In genomic region chr11:119078691-119079444, GRCm38 (mm10) we compare ENCODE assay signal across 7 mouse cellular contexts. TPM values are rescaled to one million over a fixed set of nuclear protein-coding genes. Genes with fewer than 3 reads are reported as not detected.
DNase-seq lines count a peak whose midpoint lies in the region; ATAC-seq and TF ChIP-seq lines count a peak whose summit lies in the region.

No protein-coding gene starts in this region.

- peaks cover 32% of the 10 kb centered on the region for H3K4me1 ChIP-seq in forebrain, postnatal 0 days (ENCODE audit: insufficient read depth)
- peaks cover 38% of the 10 kb centered on the region for H3K4me1 ChIP-seq in liver, embryonic 12.5 days
- peaks cover 32% of the 10 kb centered on the region for H3K4me1 ChIP-seq in neural tube, embryonic 11.5 days (ENCODE audit: control insufficient read depth, insufficient read depth, low read length)

- no peaks in the 10 kb centered on the region for H3K9me3 ChIP-seq in forebrain, postnatal 0 days (ENCODE audit: low read length)
- H3K9me3 ChIP-seq in liver, embryonic 12.5 days (replicated peaks), result no peaks in the 10 kb centered on the region
- no peaks in the 10 kb centered on the region for H3K9me3 ChIP-seq in neural tube, embryonic 11.5 days (ENCODE audit: control insufficient read depth, low read length)

- peak overlapping the region; percentile 68 for H3K27ac ChIP-seq in forebrain, postnatal 0 days (ENCODE audit: low read depth, low read length)
- peak overlapping the region; percentile 43; the same call in 1 of the 2 replicates for H3K27ac ChIP-seq in liver, embryonic 12.5 days
- no peak overlapping the region for H3K27ac ChIP-seq in neural tube, embryonic 11.5 days (ENCODE audit: low read depth, low read length)

- H3K36me3 ChIP-seq in forebrain, postnatal 0 days (ENCODE audit: insufficient read depth), result peaks cover 24% of the 10 kb centered on the region
- H3K36me3 ChIP-seq in liver, embryonic 12.5 days, result peaks cover 19% of the 10 kb centered on the region
- 0 out of 2 replicates have a peak, but pooled peaks cover 2% of the 10 kb centered on the region for H3K36me3 ChIP-seq in neural tube, embryonic 11.5 days (ENCODE audit: control insufficient read depth, insufficient read depth, low read length)

- ATAC-seq in forebrain, postnatal 0 days, result peak; percentile 86
- ATAC-seq in liver, embryonic 12.5 days, result no peak
- no peak for ATAC-seq in neural tube, embryonic 11.5 days (ENCODE audit: insufficient read depth, low FRiP score, low TSS enrichment)

- H3K27me3 ChIP-seq in forebrain, postnatal 0 days (ENCODE audit: insufficient read depth, low read length), result no peaks in the 10 kb centered on the region
- peaks cover 84% of the 10 kb centered on the region for H3K27me3 ChIP-seq in liver, embryonic 12.5 days (replicated peaks)
- H3K27me3 ChIP-seq in neural tube, embryonic 11.5 days (ENCODE audit: control insufficient read depth, insufficient read depth, low read length), result peaks cover 54% of the 10 kb centered on the region

- peak; percentile 75 to 91 for DNase-seq in adrenal gland, adult (ENCODE audit: inconsistent age in 2 of 2, low spot score in 1 of 2)
- peak; percentile 41 to 44 for DNase-seq in cerebellum, adult 18-20 months
- DNase-seq in forebrain, postnatal 0 days, result peak; percentile 75
- peak; percentile 78 for DNase-seq in kidney, adult 18-20 months
- DNase-seq in neural tube, embryonic 11.5 days (ENCODE audit: low spot score), result peak; percentile 58
- no peak for DNase-seq in T-cell, adult 2 months (ENCODE audit: low spot score)

- peak overlapping the region; percentile 11; the same call in 1 of the 2 replicates for H3K9ac ChIP-seq in forebrain, postnatal 0 days
- no peak overlapping the region for H3K9ac ChIP-seq in liver, embryonic 12.5 days
- peak overlapping the region; percentile 23; the same call in 1 of the 2 replicates for H3K9ac ChIP-seq in neural tube, embryonic 11.5 days (ENCODE audit: low read length)

- H3K4me3 ChIP-seq in forebrain, postnatal 0 days (ENCODE audit: low read depth, low read length), result no peak overlapping the region
- no peak overlapping the region for H3K4me3 ChIP-seq in liver, embryonic 12.5 days
- 0 out of 2 replicates have a peak overlapping the region, but pooled peaks have one; percentile 6 for H3K4me3 ChIP-seq in neural tube, embryonic 11.5 days (ENCODE audit: low read depth, low read length)

- no peak for TF ChIP-seq CTCF in forebrain, postnatal 0 days (IDR thresholded peaks at IDR 0.05; ENCODE audit: low read depth)

- WGBS in forebrain, postnatal 0 days, result 8% methylated on average over 25 of the region's 27 CpGs
- WGBS in liver, embryonic 12.5 days (ENCODE audit: insufficient replicate concordance), result 25% methylated on average over 24 of the region's 27 CpGs
- WGBS in neural tube, embryonic 11.5 days, result 2% methylated on average over 22 of the region's 27 CpGs

- H3K4me2 ChIP-seq in forebrain, postnatal 0 days (ENCODE audit: low read depth), result peak overlapping the region; percentile 20
- H3K4me2 ChIP-seq in liver, embryonic 12.5 days, result peak overlapping the region; percentile 22
- H3K4me2 ChIP-seq in neural tube, embryonic 11.5 days (ENCODE audit: low read depth), result peak overlapping the region; percentile 24; the same call in 1 of the 2 replicates

RNA-seq across cellular contexts. Expression of gene Cbx4, which starts 7.2 kb away (rescaled TPM):
- 36.1 and 38.6 TPM in 2 replicates for total RNA-seq in forebrain, postnatal 0 days (2014; rRNA removed)
- 21.7 and 26.1 TPM in 2 replicates for polyA plus RNA-seq in forebrain, postnatal 0 days (2015; fragmentation: Nextera tagmentation; extraction: Ambion mirVana)
- polyA plus RNA-seq in liver, embryonic 12.5 days (2016; fragmentation: Nextera tagmentation; extraction: Ambion mirVana), result 3.2 and 3.3 TPM in 2 replicates
- polyA plus RNA-seq in neural tube, embryonic 11.5 days (2014; fragmentation: Nextera tagmentation; extraction: Ambion mirVana), result 6.0 and 6.1 TPM in 2 replicates

RNA-seq across cellular contexts. Expression of gene Cbx8, which starts 38.1 kb away (rescaled TPM):
- total RNA-seq in forebrain, postnatal 0 days (2014; rRNA removed), result 14.2 and 21.9 TPM in 2 replicates
- polyA plus RNA-seq in forebrain, postnatal 0 days (2015; fragmentation: Nextera tagmentation; extraction: Ambion mirVana), result 5.3 and 8.5 TPM in 2 replicates
- 2.5 and 3.3 TPM in 2 replicates for polyA plus RNA-seq in liver, embryonic 12.5 days (2016; fragmentation: Nextera tagmentation; extraction: Ambion mirVana)
- 6.8 and 7.0 TPM in 2 replicates for polyA plus RNA-seq in neural tube, embryonic 11.5 days (2014; fragmentation: Nextera tagmentation; extraction: Ambion mirVana)

RNA-seq across cellular contexts. Expression of gene Cbx2, which starts 56.1 kb away (rescaled TPM):
- 9.2 and 15.2 TPM in 2 replicates for total RNA-seq in forebrain, postnatal 0 days (2014; rRNA removed)
- polyA plus RNA-seq in forebrain, postnatal 0 days (2015; fragmentation: Nextera tagmentation; extraction: Ambion mirVana), result 6.4 TPM in 2 replicates
- polyA plus RNA-seq in liver, embryonic 12.5 days (2016; fragmentation: Nextera tagmentation; extraction: Ambion mirVana), result 8.6 TPM in 2 replicates
- polyA plus RNA-seq in neural tube, embryonic 11.5 days (2014; fragmentation: Nextera tagmentation; extraction: Ambion mirVana), result 61.5 and 65.0 TPM in 2 replicates
